Mouse (Mus musculus): ENCODE measurements at regions not wholly inside any gene's neighbourhood (a gene's known extent, or its start where the extent isn't known, plus 50 kb on each side); places are given as distances from the start of the nearest gene placed in this dataset.
A peak's percentile ranks its signal among the peaks of the same experiment; 100 is the strongest.
"Not testable (repeated sequence)": the region's sequence is repeated elsewhere in the genome, so short reads cannot be mapped to it uniquely, and the experiment has no call there.

- DNase-seq (ENCODE audit: low spot score, missing footprints), result no peak
- H3K27me3 ChIP-seq (ENCODE audit: control insufficient read depth, insufficient read depth, low read length), result no peaks in the 10 kb centered on the region
- H3K9ac ChIP-seq (ENCODE audit: low read length), result no peak overlapping the region
- ATAC-seq (ENCODE audit: low FRiP score), result peak; percentile 11; the same call in 1 of the 2 replicates
- no peaks in the 10 kb centered on the region for H3K36me3 ChIP-seq (ENCODE audit: control insufficient read depth, insufficient read depth, low read length)
- 61% methylated on average over 3 of the region's 3 CpGs for WGBS
- no peaks in the 10 kb centered on the region for H3K9me3 ChIP-seq (ENCODE audit: control insufficient read depth, low read length)
- peaks cover 7% of the 10 kb centered on the region for H3K4me1 ChIP-seq (ENCODE audit: control insufficient read depth, insufficient read depth, low read length)
- no peak overlapping the region for H3K27ac ChIP-seq (ENCODE audit: low read depth, low read length)
- no peak overlapping the region for H3K4me3 ChIP-seq (ENCODE audit: low read depth, low read length)
- H3K4me2 ChIP-seq, result no peak overlapping the region
Measured at GRCm38 (mm10) chr8:7323067-7323675, 1337.9 kb downstream of the Efnb2 start.

- no peak overlapping the region for H3K9ac ChIP-seq (ENCODE audit: low read length)
- peak overlapping the region; percentile 25; the same call in 1 of the 2 replicates for H3K27ac ChIP-seq (ENCODE audit: low read depth, low read length)
- WGBS, result 20% methylated on average over 12 of the region's 12 CpGs
- H3K4me1 ChIP-seq (ENCODE audit: control insufficient read depth, insufficient read depth, low read length), result peaks cover 7% of the 10 kb centered on the region
- H3K27me3 ChIP-seq (ENCODE audit: control insufficient read depth, insufficient read depth, low read length), result no peaks in the 10 kb centered on the region
- peak; percentile 79 for ATAC-seq (ENCODE audit: low FRiP score)
- no peak overlapping the region for H3K4me2 ChIP-seq
- no peaks in the 10 kb centered on the region for H3K9me3 ChIP-seq (ENCODE audit: control insufficient read depth, low read length)
- no peaks in the 10 kb centered on the region for H3K36me3 ChIP-seq (ENCODE audit: control insufficient read depth, insufficient read depth, low read length)
- DNase-seq (ENCODE audit: low spot score, missing footprints), result peak; percentile 89
- no peak overlapping the region for H3K4me3 ChIP-seq (ENCODE audit: low read depth, low read length)
Measured at GRCm38 (mm10) chr8:7322376-7323066, 1338.5 kb downstream of the Efnb2 start.

- H3K36me3 ChIP-seq (ENCODE audit: control insufficient read depth, insufficient read depth, low read length), result no peaks in the 10 kb centered on the region
- H3K4me3 ChIP-seq (ENCODE audit: low read depth, low read length), result no peak overlapping the region
- no peaks in the 10 kb centered on the region for H3K4me1 ChIP-seq (ENCODE audit: control insufficient read depth, insufficient read depth, low read length)
- H3K27ac ChIP-seq (ENCODE audit: low read depth, low read length), result no peak overlapping the region
- no peaks in the 10 kb centered on the region for H3K27me3 ChIP-seq (ENCODE audit: control insufficient read depth, insufficient read depth, low read length)
- DNase-seq (ENCODE audit: low spot score, missing footprints) (no peak), ATAC-seq (ENCODE audit: low FRiP score) (no peak)
- H3K9me3 ChIP-seq (ENCODE audit: control insufficient read depth, low read length), result no peaks in the 10 kb centered on the region
- no peak overlapping the region for H3K9ac ChIP-seq (ENCODE audit: low read length)
- H3K4me2 ChIP-seq, result no peak overlapping the region
- WGBS, result 80% methylated on average over 4 of the region's 4 CpGs
Measured at GRCm38 (mm10) chr8:7316806-7317355, 1344.2 kb downstream of the Efnb2 start.

- no peak overlapping the region for H3K9ac ChIP-seq (ENCODE audit: low read length)
- H3K4me2 ChIP-seq, result no peak overlapping the region
- no peak overlapping the region for H3K27ac ChIP-seq (ENCODE audit: low read depth, low read length)
- DNase-seq (ENCODE audit: low spot score, missing footprints) (no peak), ATAC-seq (ENCODE audit: low FRiP score) (no peak)
- H3K36me3 ChIP-seq (ENCODE audit: control insufficient read depth, insufficient read depth, low read length), result no peaks in the 10 kb centered on the region
- 95% methylated on average over 2 of the region's 2 CpGs for WGBS
- H3K27me3 ChIP-seq (ENCODE audit: control insufficient read depth, insufficient read depth, low read length), result no peaks in the 10 kb centered on the region
- no peak overlapping the region for H3K4me3 ChIP-seq (ENCODE audit: low read depth, low read length)
- no peaks in the 10 kb centered on the region for H3K9me3 ChIP-seq (ENCODE audit: control insufficient read depth, low read length)
- H3K4me1 ChIP-seq (ENCODE audit: control insufficient read depth, insufficient read depth, low read length), result no peaks in the 10 kb centered on the region
Measured at GRCm38 (mm10) chr8:7309239-7309638, 1351.8 kb downstream of the Efnb2 start.

GRCm38 (mm10) chr8:7289361-7289760, 1371.7 kb downstream of the Efnb2 start:
- DNase-seq (ENCODE audit: low spot score, missing footprints), result no peak
- no peak for ATAC-seq (ENCODE audit: low FRiP score)
- H3K36me3 ChIP-seq (ENCODE audit: control insufficient read depth, insufficient read depth, low read length), result no peaks in the 10 kb centered on the region
- no peaks in the 10 kb centered on the region for H3K27me3 ChIP-seq (ENCODE audit: control insufficient read depth, insufficient read depth, low read length)
- H3K4me1 ChIP-seq (ENCODE audit: control insufficient read depth, insufficient read depth, low read length), result no peaks in the 10 kb centered on the region
- no peak overlapping the region for H3K4me3 ChIP-seq (ENCODE audit: low read depth, low read length)
- no peak overlapping the region for H3K27ac ChIP-seq (ENCODE audit: low read depth, low read length)
- H3K9ac ChIP-seq (ENCODE audit: low read length), result no peak overlapping the region
- WGBS, result 71% methylated on average over 7 of the region's 7 CpGs
- H3K4me2 ChIP-seq, result no peak overlapping the region
- no peaks in the 10 kb centered on the region for H3K9me3 ChIP-seq (ENCODE audit: control insufficient read depth, low read length)

GRCm38 (mm10) chr8:7286581-7286980, 1374.5 kb downstream of the Efnb2 start:
- DNase-seq (ENCODE audit: low spot score, missing footprints), result no peak

GRCm38 (mm10) chr8:7267406-7267805, 1393.6 kb downstream of the Efnb2 start:
- Histone ChIP-seq H3K9ac (ENCODE audit: low read length) (no peak overlapping the region), H3K36me3 (ENCODE audit: control insufficient read depth, insufficient read depth, low read length) (no peaks in the 10 kb centered on the region), H3K4me1 (ENCODE audit: control insufficient read depth, insufficient read depth, low read length) (no peaks in the 10 kb centered on the region), H3K4me3 (ENCODE audit: low read depth, low read length) (no peak overlapping the region), H3K27ac (ENCODE audit: low read depth, low read length) (no peak overlapping the region), H3K9me3 (ENCODE audit: control insufficient read depth, low read length) (no peaks in the 10 kb centered on the region), H3K27me3 (ENCODE audit: control insufficient read depth, insufficient read depth, low read length) (no peaks in the 10 kb centered on the region), H3K4me2 (no peak overlapping the region)
- 73% methylated on average over 3 of the region's 3 CpGs for WGBS
- ATAC-seq (ENCODE audit: low FRiP score) (no peak), DNase-seq (ENCODE audit: low spot score, missing footprints) (no peak)

More at GRCm38 (mm10) chr8:7286581-7286980, 1374.5 kb downstream of the Efnb2 start:
- Histone ChIP-seq H3K9me3 (ENCODE audit: control insufficient read depth, low read length) (no peaks in the 10 kb centered on the region), H3K27ac (ENCODE audit: low read depth, low read length) (no peak overlapping the region), H3K9ac (ENCODE audit: low read length) (no peak overlapping the region), H3K36me3 (ENCODE audit: control insufficient read depth, insufficient read depth, low read length) (no peaks in the 10 kb centered on the region), H3K27me3 (ENCODE audit: control insufficient read depth, insufficient read depth, low read length) (no peaks in the 10 kb centered on the region), H3K4me2 (no peak overlapping the region), H3K4me1 (ENCODE audit: control insufficient read depth, insufficient read depth, low read length) (no peaks in the 10 kb centered on the region), H3K4me3 (ENCODE audit: low read depth, low read length) (no peak overlapping the region)
- ATAC-seq (ENCODE audit: low FRiP score), result no peak
- 85% methylated on average over 1 of the region's 1 CpGs for WGBS

- not testable (repeated sequence) for H3K9ac ChIP-seq (ENCODE audit: low read length); H3K9me3 ChIP-seq (ENCODE audit: control insufficient read depth, low read length); H3K4me1 ChIP-seq (ENCODE audit: control insufficient read depth, insufficient read depth, low read length); DNase-seq (ENCODE audit: low spot score, missing footprints); H3K4me2 ChIP-seq; ATAC-seq (ENCODE audit: low FRiP score); H3K36me3 ChIP-seq (ENCODE audit: control insufficient read depth, insufficient read depth, low read length); H3K4me3 ChIP-seq (ENCODE audit: low read depth, low read length); H3K27me3 ChIP-seq (ENCODE audit: control insufficient read depth, insufficient read depth, low read length); H3K27ac ChIP-seq (ENCODE audit: low read depth, low read length)
- WGBS, result 90% methylated on average over 9 of the region's 9 CpGs
Measured at GRCm38 (mm10) chr8:7254336-7254735, 1406.7 kb downstream of the Efnb2 start.

GRCm38 (mm10) chr8:7240321-7240720, 1420.7 kb downstream of the Efnb2 start:
- H3K27me3 ChIP-seq (ENCODE audit: control insufficient read depth, insufficient read depth, low read length), result no peaks in the 10 kb centered on the region
- no peaks in the 10 kb centered on the region for H3K36me3 ChIP-seq (ENCODE audit: control insufficient read depth, insufficient read depth, low read length)
- no peak overlapping the region for H3K4me3 ChIP-seq (ENCODE audit: low read depth, low read length)
- no peaks in the 10 kb centered on the region for H3K9me3 ChIP-seq (ENCODE audit: control insufficient read depth, low read length)
- no peaks in the 10 kb centered on the region for H3K4me1 ChIP-seq (ENCODE audit: control insufficient read depth, insufficient read depth, low read length)
- ATAC-seq (ENCODE audit: low FRiP score), result no peak
- WGBS, result 88% methylated on average over 1 of the region's 1 CpGs
- no peak overlapping the region for H3K27ac ChIP-seq (ENCODE audit: low read depth, low read length)
- H3K4me2 ChIP-seq, result no peak overlapping the region
- no peak for DNase-seq (ENCODE audit: low spot score, missing footprints)
- H3K9ac ChIP-seq (ENCODE audit: low read length), result no peak overlapping the region

Measured in midbrain, embryonic 11.5 days (tissue).